Mouse (Mus musculus) brain, embryonic 14.5 days (tissue): ENCODE measurements around the gene Ap1s2.

Experiments
- CTCF ChIP-seq: fragments of 200-500 bp; IDR thresholded peaks from 2 replicates; pipeline ENCODE4 v1.5.1; 2012; ENCODE audit warnings: inconsistent platforms, mild to moderate bottlenecking, moderate library complexity, borderline replicate concordance; ENCODE audit not compliant: insufficient read depth, insufficient read length; ENCODE audit errors: extremely low read depth
- POLR2A ChIP-seq: fragments of 200-500 bp; IDR thresholded peaks from 2 replicates; pipeline ENCODE4 v1.6.1; 2012; ENCODE audit warnings: mild to moderate bottlenecking, inconsistent platforms, borderline replicate concordance; ENCODE audit not compliant: poor library complexity, insufficient read depth, insufficient read length, severe bottlenecking; ENCODE audit errors: extremely low read depth

DNA sequence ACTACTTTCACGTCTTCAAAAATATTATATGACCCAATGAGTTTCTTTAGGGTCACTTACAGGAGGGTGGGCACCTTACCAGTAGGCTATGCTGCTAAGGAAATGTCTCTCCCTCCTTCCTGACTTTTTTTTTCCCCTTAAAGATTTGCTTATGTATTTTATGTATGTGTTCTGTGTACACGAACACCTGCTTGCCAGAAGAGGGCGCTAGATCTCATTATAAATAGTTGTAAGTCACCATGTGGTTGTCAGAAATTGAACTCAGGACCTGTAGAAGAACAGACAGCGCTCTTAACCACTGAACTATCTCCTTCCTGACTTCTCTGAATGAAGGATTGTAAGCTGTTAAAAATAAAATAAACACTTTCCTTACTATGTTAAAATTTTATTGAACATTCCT lies 72.7 kb downstream of the Ap1s2 start:
- TF ChIP-seq POLR2A (no peak), CTCF (no peak)
